Mouse (Mus musculus): Measurements from ENCODE around the gene Hoxb6.

Gene Hoxb6

GRCm38 (mm10) chr11:96270996-96271540 lies 21.2 kb upstream of the Hoxb6 start, which contains the start of gene Hoxb9:
Gene Hoxb9, plus strand, starts transcription at chr11:96271457.
- DNase-seq: no peak

- DNase-seq: no peak
These were observed 20.7 kb upstream of the Hoxb6 start for GRCm38 (mm10) chr11:96271541-96272011.

GRCm38 (mm10) chr11:96272024-96272921 lies 20.0 kb upstream of the Hoxb6 start:
- DNase-seq: no peak

- no peak for DNase-seq
These were observed 17.8 kb upstream of the Hoxb6 start for GRCm38 (mm10) chr11:96274428-96274827.

- no peak for DNase-seq
These were observed 16.4 kb upstream of the Hoxb6 start for GRCm38 (mm10) chr11:96275896-96276295.

GRCm38 (mm10) chr11:96277151-96278044 lies 14.9 kb upstream of the Hoxb6 start:
- no peak for DNase-seq

- DNase-seq: no peak
These were observed 14.0 kb upstream of the Hoxb6 start for GRCm38 (mm10) chr11:96278324-96278723.

GRCm38 (mm10) chr11:96278773-96279172 lies 13.5 kb upstream of the Hoxb6 start:
- DNase-seq: peak; percentile 89

DNA sequence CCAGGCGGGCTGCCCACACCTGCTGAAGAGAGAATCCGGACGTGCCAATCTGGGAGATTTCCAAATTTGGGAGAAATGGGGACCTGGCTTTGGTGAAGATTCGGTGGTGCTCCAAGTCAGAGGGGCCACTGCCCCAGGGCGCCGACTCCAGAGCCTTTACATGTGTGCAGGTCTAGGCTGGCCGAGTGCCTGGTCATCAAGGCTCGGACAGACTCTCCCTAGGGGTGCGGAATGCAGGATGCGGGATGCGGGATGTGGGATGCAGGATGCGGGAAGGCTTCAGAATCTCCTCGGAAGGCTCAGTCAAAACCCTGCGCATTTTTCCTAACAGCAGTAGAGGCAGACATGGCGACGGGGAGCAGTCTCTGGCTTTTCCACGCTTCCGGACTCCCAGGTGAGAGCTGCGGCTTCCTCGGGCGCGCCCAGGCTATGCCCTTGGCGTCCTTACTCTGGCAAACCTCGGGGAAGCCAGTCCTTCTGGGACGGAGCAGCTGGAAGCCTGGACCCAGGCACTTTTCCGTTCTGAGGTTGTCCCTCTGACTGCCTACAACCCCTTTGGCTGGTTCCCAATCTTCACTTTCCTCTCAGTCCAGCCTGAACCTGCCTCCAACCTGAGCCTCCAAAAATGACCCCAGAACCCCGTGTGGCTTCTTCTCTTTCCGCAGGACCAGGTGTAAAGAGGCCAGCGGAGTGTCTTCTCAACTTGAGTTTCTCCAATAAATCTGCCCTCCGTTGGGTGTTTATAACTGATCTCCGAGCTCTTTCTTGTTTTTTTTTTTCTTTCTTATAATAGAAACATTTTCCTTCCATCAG lies 12.6 kb upstream of the Hoxb6 start:
- DNase-seq: no peak

- no peak for DNase-seq
These were observed 11.6 kb upstream of the Hoxb6 start for GRCm38 (mm10) chr11:96280399-96281378.

DNA sequence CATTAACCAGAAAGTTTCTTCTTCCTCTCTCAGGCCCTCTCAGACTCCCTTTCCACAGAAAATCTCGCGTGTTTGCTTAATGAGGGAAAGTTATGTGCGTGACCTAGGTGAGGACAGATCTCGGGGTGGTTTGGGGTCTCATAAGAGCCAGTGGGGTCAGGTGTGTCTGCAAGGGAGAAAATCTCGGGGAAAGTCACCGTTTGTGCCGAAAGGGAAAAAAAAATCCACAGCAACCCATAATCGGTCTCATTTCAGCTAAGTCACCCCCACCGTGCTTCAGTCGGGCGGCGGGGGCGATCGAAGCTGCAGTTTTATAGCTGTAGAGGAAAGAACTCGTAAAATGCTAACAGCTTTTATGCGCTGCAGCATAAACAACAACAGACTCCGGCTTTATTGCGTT lies 10.9 kb upstream of the Hoxb6 start:
- DNase-seq: no peak

GRCm38 (mm10) chr11:96281855-96282570 lies 10.3 kb upstream of the Hoxb6 start, which contains the start of gene Hoxb8:
Gene Hoxb8, plus strand, starts transcription at chr11:96281905.
- no peak for DNase-seq

DNA sequence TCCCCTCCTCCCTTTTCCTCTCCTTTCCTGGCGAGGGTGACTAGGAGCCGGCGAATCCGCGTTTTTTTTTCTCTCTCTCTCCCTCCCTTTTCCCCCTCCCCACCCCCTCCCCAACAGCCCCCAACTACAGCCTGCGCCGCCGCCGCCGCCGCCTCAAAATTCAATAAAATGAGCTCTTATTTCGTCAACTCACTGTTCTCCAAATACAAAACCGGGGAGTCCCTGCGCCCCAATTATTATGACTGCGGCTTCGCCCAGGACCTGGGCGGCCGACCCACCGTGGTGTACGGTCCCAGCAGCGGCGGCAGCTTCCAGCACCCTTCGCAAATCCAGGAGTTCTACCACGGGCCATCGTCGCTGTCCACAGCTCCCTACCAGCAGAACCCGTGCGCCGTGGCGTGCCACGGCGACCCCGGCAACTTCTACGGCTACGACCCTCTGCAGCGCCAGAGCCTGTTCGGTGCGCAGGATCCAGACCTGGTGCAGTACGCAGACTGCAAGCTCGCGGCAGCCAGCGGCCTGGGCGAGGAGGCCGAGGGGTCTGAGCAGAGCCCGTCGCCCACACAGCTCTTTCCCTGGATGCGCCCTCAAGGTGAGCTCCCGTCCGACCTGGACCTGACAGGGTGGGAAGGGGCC lies 9.4 kb upstream of the Hoxb6 start:
- no peak for DNase-seq

DNA sequence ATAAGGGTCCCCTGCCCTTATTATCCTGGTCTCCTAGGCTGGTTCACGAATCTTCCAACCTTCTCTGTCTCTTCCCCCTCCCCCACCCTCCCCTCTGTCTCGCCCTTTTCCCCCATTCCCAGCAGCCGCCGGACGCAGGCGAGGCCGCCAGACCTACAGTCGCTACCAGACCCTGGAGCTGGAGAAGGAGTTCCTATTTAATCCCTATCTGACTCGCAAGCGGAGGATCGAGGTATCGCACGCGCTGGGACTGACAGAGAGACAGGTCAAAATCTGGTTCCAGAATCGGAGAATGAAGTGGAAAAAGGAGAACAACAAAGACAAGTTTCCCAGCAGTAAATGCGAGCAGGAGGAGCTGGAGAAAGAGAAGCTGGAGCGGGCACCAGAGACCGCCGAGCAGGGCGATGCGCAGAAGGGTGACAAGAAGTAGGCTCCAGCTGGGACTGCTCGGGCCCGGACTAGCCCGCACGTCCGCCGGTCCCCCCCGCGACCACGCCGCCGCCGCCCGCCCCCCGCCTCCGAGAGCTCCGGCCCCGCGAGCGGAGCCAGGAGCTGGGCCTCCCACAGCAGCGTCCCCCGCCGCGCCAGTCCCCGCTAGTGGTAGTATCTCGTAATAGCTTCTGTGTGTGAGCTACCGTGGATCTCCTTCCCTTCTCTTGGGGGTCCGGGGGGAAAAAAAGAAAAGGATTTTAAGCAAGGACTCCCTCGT lies 8.1 kb upstream of the Hoxb6 start:
- DNase-seq: peak; percentile 66

DNA sequence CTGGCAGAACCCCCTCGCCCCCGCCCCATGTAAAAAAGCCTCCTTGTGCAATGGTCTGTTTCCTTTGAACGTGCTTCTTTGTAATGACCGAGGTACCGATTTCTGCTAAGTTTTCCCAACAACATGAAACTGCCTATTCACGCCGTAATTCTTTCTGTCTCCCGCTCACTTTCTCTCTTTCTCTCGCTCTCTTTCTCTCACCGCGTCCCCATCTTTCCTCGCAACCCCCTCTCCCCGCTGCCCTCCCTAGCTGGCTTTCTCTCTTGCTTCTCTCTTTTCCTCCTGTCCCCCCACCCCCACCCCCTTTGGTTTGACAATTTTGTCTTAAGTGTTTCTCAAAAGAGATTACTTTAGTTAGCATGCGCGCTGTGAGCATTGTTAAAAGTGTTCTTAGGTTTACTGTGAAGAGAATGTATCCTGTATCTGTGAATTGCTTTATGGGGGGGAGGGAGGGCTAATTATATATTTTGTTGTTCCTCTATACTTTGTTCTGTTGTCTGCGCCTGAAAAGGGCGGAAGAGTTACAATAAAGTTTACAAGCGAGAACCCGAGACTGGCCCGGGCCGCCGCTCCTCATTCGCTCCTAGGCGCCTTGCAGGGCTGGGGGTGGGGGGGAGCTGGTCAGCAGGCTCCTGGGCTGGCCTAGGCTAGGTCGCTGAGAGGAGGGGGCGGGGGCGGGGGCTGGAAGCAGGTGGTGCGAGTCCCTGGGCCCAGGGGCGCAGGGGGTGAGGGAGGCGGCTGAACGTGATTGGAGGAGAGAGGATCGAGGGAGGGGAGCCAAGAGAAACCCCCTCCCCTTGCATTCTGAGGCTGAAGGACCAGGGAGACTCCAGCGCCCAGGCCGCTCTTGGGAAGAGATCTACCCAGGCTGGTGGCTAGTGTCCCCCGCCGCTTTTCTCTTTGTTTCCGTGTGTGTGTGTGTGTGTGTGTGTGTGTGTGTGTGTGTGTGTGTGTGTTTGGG lies 7.2 kb upstream of the Hoxb6 start:
- no peak for DNase-seq

GRCm38 (mm10) chr11:96285771-96286738 lies 6.2 kb upstream of the Hoxb6 start, which contains the start of gene Hoxb7:
Gene Hoxb7, plus strand, starts transcription at chr11:96286623.
- DNase-seq: no peak
